Mouse (Mus musculus) megakaryocyte, embryonic 14.5 days (primary cell): ENCODE measurements around the gene Unc93b1.

Experiments used
- FLI1 ChIP-seq: IDR thresholded peaks from 2 replicates; pipeline ENCODE4 v1.6.1; 2012; ENCODE audit warnings: low read length, inconsistent platforms, mixed read lengths
- GATA1 ChIP-seq: IDR thresholded peaks from 3 replicates; pipeline ENCODE4 v1.6.1; 2012; ENCODE audit warnings: mixed read lengths, low read length, inconsistent platforms, borderline replicate concordance

DNA sequence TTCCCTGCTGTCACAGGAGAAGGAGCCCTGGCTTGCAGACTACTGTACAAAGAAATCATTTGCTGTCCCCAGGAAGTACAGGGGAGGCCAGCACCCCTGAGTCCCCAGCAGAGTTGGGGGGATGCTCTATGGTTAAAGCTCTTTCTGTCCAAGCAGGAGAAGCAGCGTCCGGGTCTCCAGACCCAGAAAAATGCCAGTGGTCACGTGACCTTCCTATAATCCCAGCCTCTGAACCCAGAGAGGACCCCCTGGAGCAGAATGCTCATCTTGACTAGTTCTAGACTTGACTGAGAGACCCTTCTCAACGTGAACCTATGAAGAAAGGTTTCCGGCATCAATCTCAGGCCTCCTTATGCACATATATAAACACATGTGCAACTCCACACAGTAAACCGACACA, 9.1 kb upstream of the Unc93b1 start:
- TF ChIP-seq GATA1 (no peak), FLI1 (no peak)
